Mouse (Mus musculus) testis, adult 2 months (tissue): ENCODE measurements around the gene Rangap1.

Experiments used
- CTCF ChIP-seq: fragments of 200-500 bp; IDR thresholded peaks from 2 replicates; pipeline ENCODE4 v1.5.1; 2012; ENCODE audit warnings: low read depth, mild to moderate bottlenecking, inconsistent platforms, low read length, moderate library complexity; ENCODE audit not compliant: control insufficient read depth, insufficient read depth, insufficient replicate concordance
- POLR2A ChIP-seq: fragments of 200-500 bp; IDR thresholded peaks from 2 replicates; pipeline ENCODE4 v1.6.1; 2012; ENCODE audit warnings: low read depth, mild to moderate bottlenecking, inconsistent platforms, low read length, moderate library complexity; ENCODE audit not compliant: control insufficient read depth

GRCm38 (mm10) chr15:81708991-81709390 is 36.3 kb downstream of the Rangap1 start:
- TF ChIP-seq CTCF (no peak), POLR2A (no peak)
